Mouse (Mus musculus) heart, adult 2 months (tissue): Measurements from ENCODE around the gene Sept1.

Experiments
- CTCF ChIP-seq: fragments of 200-600 bp; IDR thresholded peaks from 2 replicates; pipeline ENCODE4 v1.8.1; 2022; ENCODE audit warnings: antibody characterized with exemption, mild to moderate bottlenecking, moderate library complexity
- EP300 ChIP-seq: fragments of 200-500 bp; IDR thresholded peaks from 2 replicates; pipeline ENCODE4 v1.6.1; 2011; ENCODE audit warnings: low read depth, low read length, control low read depth; ENCODE audit not compliant: insufficient read depth
- POLR2A ChIP-seq: fragments of 200-500 bp; IDR thresholded peaks from 2 replicates; pipeline ENCODE4 v1.6.1; 2011; ENCODE audit warnings: mild to moderate bottlenecking, low read depth, low read length, control low read depth; ENCODE audit not compliant: insufficient read depth

- TF ChIP-seq CTCF (no peak), POLR2A (no peak), EP300 (no peak)
Observed at GRCm38 (mm10) chr7:127190672-127191071, 42.3 kb downstream of the Sept1 start.
